Mouse (Mus musculus) splenic B cell, adult 2 months (primary cell): ENCODE data around the gene Hip1.

Experiments
- DNase-seq: peaks from one replicate; pipeline ENCODE4 v3.0.0-alpha.2; 2011; ENCODE audit warnings: low read depth, low spot score
- H3K27me3 ChIP-seq: 2 replicates; pipeline ENCODE4 v1.6.1; 2012; ENCODE audit warnings: mild to moderate bottlenecking, low read length, moderate library complexity, mixed read lengths; ENCODE audit not compliant: control insufficient read depth, poor library complexity, insufficient read depth, severe bottlenecking
- H3K36me3 ChIP-seq: 2 replicates; pipeline ENCODE4 v1.6.1; 2012; ENCODE audit warnings: mild to moderate bottlenecking, low read length, moderate library complexity, mixed read lengths; ENCODE audit not compliant: control insufficient read depth, poor library complexity, insufficient read depth, severe bottlenecking

Hip1 gene

DNA sequence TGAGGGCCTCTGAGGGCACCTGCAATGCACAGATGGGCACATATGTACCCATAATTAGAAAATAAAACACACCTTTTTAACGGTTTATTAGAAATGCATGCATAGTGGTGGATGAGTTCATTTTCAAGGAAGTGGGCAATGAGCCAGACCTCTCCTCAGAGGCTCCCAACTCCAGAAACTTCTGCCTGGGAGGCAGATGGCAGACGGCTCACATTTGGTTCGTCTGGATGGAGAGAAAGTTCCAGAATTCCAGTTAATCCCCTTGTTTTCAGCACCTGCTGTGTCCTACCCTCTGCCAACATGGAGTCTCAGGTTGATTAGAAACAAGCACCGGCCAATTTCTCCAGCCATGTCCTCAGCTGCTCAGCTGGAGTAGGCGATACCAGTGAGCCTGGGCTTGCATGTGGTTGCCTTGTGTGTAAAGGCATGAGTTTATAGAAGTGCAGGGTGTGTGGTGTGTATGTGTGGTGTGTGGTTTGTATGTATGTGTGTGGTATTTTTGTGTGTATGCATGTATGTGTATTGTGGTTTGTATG, 27.5 kb downstream of the Hip1 start:
- no peak for DNase-seq
- Histone ChIP-seq H3K27me3 (no peaks in the 10 kb centered on the region), H3K36me3 (no peaks in the 10 kb centered on the region)

DNA sequence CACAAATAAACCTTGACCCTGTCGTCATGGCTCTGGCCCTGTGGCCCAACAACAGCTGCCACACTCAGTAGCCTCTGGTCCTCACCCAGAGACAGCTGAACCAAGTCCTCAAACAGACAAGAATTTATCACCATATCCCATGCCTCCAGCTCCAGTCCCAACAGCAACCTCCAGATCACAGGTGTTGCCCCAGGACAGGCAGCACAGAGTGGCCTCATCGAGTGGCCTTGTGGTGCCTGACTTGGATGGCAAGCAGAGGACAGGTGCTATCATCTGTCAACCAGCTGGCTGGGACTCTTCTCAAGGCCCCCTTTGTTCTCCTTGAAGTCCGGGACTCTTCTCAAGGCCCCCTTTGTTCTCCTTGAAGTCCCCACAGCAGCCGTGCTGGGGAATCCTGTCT, 31.8 kb downstream of the Hip1 start:
- no peak for DNase-seq
- H3K27me3 ChIP-seq, result no peaks in the 10 kb centered on the region

DNA sequence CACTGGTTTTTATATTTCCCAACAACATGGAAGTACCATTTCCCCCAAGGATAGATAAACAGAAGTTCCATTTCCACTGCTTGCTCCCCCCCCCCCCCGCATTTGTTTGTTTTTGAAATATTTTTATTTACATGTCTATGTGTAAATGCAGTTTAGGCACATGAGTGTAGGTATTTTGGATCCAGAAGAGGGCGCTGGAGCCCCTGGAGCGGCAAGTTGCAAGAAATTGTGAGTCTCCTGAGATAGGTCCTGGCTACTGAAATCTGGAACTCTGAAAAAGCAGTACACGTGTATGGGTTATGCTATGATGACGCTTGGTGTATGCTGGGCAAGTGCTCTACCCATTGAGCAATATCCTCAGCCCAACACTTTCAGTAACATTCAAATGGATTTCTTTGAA, 33.8 kb downstream of the Hip1 start:
- DNase-seq, result peak; percentile 40
- Histone ChIP-seq H3K36me3 (no peaks in the 10 kb centered on the region), H3K27me3 (no peaks in the 10 kb centered on the region)

More for the DNA sequence above, 31.8 kb downstream of the Hip1 start:
- no peaks in the 10 kb centered on the region for H3K36me3 ChIP-seq

DNA sequence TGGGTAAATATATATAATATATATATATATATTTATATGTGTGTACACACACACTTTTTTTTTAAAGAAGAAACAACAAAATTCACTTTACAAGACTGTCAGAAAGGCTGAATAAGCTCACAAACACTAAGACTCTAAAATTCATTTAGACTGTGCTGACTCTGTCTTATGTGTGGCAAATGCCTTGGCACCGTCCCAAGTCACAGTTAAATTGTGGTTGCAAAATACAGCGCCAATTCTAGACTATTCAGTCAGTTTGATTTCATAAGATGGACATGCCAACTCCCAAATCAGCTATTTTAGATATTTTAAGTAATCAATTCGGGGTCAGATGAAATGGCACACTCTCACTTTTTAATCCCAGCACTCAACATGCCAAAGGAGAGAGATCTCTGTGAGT, 36.6 kb downstream of the Hip1 start:
- no peak for DNase-seq

DNA sequence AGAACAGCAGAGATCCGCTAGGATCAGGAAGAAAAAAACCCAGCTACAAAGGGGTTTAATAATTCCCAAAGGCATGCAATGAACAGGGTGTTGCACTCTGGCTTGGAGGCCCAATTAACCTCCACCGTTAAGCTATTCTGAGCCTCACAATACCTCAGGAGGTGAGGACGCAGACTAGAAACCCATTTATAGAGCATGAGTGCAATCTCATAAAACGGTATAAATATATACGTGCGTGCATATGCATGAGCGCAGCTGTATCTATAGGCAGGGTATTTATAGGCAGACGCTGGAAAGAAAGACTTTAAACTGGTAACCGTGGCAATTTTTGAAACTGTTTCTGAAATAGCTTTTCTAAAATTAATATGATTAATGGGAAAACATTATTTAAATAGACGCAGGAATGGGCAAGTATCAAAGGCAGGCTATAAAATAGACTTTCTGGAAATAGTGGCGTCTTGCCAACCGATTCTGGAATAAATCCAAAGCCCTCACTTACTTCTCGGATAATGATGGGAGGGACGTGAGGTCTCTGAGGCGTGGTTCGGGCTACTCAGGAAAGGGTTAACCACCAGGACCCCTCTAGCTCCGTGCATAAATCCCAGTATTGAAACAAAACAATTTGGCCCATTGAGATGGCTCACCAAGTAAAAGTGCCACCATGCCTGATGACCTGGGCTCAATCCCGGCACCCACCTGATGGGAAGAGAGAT, 37.2 kb downstream of the Hip1 start:
- no peak for DNase-seq
- no peaks in the 10 kb centered on the region for H3K27me3 ChIP-seq

More for the DNA sequence above, 36.6 kb downstream of the Hip1 start:
- Histone ChIP-seq H3K36me3 (no peaks in the 10 kb centered on the region), H3K27me3 (no peaks in the 10 kb centered on the region)

DNA sequence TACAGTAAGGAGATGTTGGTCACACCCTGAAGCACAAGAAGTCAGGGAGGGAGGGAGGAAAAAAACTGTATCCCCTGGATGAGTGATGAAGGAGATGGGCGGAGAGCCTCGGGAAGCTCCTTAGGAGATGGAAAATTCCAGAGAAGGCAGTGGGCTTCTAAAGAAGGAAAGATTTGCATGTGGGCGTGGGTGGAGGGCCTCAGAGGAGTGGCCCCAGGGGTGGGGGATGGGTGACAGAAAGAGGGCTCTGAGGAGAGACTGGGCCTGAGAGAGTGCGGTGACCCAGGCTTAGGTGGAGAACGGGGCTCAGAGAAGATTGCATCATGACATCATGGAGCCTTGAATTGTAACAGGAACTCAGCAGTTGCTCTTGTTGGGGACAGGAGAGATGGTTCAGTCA, 39.5 kb downstream of the Hip1 start:
- H3K27me3 ChIP-seq, result no peaks in the 10 kb centered on the region
- DNase-seq, result no peak
- H3K36me3 ChIP-seq, result no peaks in the 10 kb centered on the region

More for the DNA sequence above, 37.2 kb downstream of the Hip1 start:
- no peaks in the 10 kb centered on the region for H3K36me3 ChIP-seq

DNA sequence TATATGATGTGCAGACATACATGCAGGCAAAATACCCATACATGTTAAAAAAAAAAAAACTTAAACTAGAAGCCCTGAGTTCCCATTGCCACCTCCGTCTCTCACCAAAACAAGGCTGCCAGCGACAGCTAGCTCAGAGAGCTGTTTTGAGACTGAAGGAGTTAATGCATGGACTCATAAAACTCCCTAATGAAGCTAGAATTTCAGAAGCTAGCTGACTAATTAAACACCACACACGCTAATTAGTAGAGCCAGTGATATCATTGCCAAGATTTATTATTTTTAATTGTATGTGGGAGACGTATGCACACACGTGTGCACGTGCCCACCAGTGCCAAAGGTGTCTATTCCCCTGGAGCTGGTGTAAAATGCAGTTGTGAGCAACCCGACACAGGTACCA, 42.0 kb downstream of the Hip1 start:
- H3K27me3 ChIP-seq, result no peaks in the 10 kb centered on the region
- no peaks in the 10 kb centered on the region for H3K36me3 ChIP-seq
- DNase-seq, result no peak

DNA sequence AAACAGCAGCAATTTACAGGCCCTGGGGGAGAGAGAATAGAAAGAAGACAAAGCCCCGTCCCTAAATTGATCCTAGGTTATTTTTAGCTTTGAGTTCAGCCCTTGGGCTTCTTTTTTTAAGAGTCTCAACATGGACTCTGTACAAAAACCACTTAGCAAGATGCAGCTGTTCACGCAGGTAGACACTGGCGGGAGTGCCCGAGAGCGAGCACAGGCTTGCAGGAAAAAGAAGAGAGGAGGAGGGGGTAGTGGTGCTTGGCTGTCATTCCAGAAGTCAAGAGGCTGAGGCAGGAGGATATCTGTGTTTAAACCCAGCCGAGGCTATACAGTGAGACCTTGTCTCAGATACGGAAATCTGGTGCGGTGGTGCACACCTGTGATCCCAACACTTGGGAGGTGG, 42.9 kb downstream of the Hip1 start:
- Histone ChIP-seq H3K27me3 (no peaks in the 10 kb centered on the region), H3K36me3 (no peaks in the 10 kb centered on the region)
- no peak for DNase-seq

DNA sequence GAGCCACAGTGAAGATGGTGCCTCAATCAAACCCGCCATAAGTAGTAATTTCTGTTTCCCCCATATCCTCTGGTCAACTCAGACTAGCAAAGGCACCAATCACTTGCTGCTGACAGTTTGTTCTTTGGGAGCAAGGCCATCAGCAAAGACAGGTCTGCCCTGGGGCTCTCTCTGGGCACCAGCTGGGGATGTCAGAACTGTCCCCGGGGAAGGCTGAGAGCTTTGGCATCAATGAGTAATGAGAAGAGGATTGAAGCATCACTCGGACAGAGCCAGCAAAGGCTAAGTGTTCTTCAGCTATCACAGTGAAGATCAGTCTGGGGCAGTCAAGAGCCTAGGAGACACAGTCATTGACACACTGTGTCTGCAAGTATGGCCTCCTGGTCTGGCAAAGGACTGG, 46.0 kb downstream of the Hip1 start:
- no peaks in the 10 kb centered on the region for H3K36me3 ChIP-seq
- no peak for DNase-seq
- H3K27me3 ChIP-seq, result no peaks in the 10 kb centered on the region

DNA sequence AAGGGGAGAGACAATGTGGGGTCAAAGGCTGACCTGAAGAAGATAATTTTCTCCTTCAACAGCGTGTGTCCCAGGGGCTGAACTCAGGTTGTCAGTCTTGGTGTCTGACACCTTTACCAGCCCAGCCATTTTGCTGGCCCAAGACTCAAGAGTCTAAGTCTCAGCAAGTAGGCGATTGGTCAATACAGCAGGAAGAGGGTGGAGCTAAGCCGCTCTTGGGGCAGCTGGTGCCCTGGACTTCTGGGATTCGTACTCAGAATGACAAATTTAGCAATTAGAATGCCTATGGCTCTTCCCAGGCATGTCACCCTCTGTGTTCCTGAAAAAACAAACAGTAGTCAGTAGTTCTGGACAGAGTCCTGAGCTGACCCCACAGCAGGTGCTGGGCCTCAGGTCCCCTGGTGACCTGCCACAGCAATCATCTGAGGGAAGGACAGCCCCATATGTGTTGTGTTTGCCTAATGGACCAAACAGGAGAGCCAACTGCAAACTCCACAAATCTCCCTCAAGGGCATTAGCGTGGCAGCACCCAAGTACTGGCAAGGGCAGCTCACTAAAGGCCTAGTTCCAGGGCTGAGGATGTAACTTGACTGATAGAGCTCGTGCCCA, 47.5 kb downstream of the Hip1 start:
- Histone ChIP-seq H3K36me3 (no peaks in the 10 kb centered on the region), H3K27me3 (no peaks in the 10 kb centered on the region)
- no peak for DNase-seq

DNA sequence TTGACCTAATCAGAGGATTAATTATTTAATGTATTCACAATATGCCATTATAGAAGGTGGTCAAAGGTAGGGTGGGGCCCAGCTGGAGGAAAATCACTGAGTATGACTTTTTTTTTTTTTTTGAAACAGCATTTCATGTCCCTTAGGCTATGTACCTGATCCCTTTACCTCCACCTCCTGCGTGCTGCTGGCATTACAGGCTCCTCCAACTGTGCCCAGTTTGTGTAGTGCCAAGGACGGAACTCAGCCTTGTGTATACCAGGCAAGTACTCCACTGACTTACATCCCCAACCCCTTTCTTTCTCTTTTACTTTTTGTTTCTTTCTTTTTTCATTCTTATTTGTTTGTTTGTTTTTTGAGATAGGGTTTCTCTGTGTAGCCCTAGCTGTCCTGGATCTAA, 48.4 kb downstream of the Hip1 start:
- H3K27me3 ChIP-seq, result no peaks in the 10 kb centered on the region
- no peak for DNase-seq
- no peaks in the 10 kb centered on the region for H3K36me3 ChIP-seq

DNA sequence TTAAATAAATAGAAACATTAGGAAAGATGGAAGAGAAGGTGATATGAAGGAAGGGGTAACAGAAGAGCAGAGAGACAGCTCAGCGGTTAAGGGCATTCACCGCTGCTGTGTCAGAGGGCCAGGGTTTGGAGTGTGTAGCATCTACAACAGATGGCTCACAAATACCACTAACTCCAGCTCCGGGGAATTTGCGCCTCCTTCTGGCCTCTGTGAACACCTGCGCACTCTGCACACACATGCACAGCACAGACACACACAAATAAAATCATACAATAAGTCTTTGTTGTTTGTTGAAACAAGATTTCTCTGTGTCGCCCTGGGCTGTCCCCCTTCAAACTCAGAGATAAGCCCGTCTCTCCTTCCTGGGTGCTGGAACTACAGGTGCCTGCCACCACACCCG, 49.4 kb downstream of the Hip1 start:
- H3K27me3 ChIP-seq, result no peaks in the 10 kb centered on the region
- no peaks in the 10 kb centered on the region for H3K36me3 ChIP-seq
- no peak for DNase-seq

DNA sequence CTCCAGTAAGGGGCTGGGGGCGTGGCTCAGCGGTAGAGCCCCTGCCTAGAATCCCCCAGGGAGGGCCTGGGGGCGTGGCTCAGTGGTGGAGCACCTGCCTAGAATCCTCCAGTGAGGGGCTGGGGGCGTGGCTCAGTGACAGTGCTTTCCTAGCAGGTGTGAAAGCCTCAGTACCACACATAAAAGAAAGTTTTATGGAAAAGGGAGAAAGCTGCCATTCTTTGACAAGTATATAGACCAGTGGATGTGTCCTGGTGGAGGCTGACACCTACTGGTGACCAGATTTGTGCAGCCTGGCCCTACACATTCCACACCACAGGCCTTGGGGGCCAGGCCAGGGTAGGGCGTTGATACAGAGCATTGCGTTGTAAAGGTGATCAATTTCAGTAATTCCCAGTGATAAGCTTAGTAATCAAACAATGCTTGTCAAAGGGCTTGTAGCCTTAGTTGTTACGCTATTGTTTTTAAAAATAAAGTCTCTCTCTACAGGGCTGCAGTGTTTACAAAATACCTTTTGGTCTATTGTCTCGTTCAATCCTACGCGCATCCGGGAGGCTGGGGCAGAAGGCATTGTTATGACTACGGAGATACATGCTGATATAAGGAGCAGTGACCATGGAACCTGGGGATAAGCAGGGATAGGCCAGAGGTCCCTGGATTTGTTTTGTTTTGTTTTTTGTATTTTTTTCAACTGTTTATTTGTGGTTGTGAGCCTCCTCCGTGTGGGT, 50.6 kb downstream of the Hip1 start:
- no peaks in the 10 kb centered on the region for H3K36me3 ChIP-seq
- DNase-seq, result peak; percentile 72
- no peaks in the 10 kb centered on the region for H3K27me3 ChIP-seq

DNA sequence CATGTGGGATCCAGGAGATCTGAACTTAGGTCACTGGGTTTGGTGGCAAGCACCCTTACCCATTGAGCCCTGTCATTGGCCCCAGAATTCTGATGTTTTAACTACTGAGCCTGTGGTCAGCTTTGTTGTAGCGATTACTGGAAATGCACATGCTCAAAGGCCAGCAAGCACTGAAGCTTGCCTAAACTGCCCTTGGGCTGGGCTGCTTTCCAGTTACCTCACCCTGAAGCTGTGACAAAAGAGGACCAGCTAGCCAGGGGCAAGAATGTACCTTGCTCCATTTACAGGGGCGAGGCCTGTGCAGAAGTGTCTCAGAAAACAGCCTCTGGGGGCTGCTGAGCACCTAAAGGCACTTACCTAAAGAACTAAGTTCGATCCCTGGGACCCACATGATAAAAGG, 51.8 kb downstream of the Hip1 start:
- no peaks in the 10 kb centered on the region for H3K36me3 ChIP-seq
- no peak for DNase-seq
- no peaks in the 10 kb centered on the region for H3K27me3 ChIP-seq

DNA sequence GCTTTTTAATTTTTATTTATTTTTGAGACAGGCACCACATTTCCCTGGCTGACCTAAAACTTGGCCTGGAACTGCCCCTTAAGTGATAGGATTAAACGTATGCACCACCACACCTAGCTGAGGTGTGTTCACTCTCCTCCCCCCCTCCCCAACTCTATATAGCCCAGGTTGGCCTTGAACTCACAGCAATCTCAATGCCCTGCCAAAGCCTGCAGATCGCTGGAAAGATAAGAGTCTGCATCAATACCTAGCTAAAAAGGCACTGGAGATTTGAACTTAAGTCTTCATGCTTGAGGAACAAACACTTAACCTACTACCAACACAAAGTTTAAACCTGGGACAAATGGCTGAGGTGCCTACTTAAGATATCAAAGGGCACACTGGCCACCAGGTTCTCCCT, 52.8 kb downstream of the Hip1 start:
- no peaks in the 10 kb centered on the region for H3K27me3 ChIP-seq
- H3K36me3 ChIP-seq, result no peaks in the 10 kb centered on the region
- no peak for DNase-seq
